In the genomic region with DNA sequence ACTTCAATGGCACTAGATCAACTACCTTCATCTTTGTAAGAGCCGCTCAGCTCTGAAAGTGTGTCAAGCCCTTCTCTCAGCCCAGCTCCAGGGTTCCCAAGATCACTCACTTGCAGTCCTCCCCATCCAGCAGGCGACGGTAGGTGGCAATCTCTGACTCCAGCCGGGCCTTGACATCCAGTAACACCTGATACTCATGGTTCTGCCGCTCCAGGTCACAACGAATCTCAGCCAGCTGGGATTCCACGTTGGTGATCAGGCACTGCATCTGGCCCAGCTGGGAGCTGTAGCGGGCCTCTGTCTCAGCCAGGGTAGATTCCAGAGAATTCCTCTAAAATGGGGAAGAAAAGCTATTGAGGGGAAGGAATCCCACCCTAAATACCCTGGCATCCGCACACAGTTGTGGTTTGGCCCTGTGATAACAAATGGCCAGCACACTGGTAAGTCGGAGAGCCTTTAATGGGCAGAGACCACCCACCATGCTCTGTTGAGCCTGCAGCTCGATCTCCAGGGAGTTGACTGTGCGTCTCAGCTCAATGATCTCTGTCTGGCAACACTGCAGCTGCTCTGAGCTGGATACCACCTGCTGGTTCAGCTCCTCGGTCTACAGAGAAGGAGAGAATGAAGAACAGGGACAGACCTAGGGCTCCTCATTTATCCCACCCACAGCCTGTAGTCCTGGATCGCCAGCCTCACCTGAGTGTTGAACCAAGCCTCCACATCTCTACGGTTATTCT, we compare ENCODE assay signal across 39 mouse cellular contexts. TPM values are rescaled to one million over a fixed set of nuclear protein-coding genes. Genes with fewer than 3 reads are reported as not detected.
DNase-seq lines count a peak whose midpoint lies in the region; ATAC-seq and TF ChIP-seq lines count a peak whose summit lies in the region.
"Had no signal": no experiment of that assay in that cellular context is flagged by ENCODE, and none has a peak within 500 bp of the region (broad histone marks: within the 10 kb centered on the region; RNA-seq: fewer than 3 reads in every experiment).

No protein-coding gene starts in this region.

- no peak overlapping the region for H3K4me3 ChIP-seq in kidney, embryonic 14.5 days (ENCODE audit: low read length)
- H3K4me3 ChIP-seq in limb, embryonic 12.5 days (replicated peaks): no peak overlapping the region
- H3K4me3 ChIP-seq in limb, embryonic 10.5 days: no peak overlapping the region
- no peak overlapping the region for H3K4me3 ChIP-seq in limb, embryonic 14.5 days (replicated peaks; ENCODE audit: low read length)
- H3K4me3 ChIP-seq in stomach, postnatal 0 days (ENCODE audit: low read depth, low read length): no peak overlapping the region
- H3K4me3 ChIP-seq: embryonic facial prominence, embryonic 15.5 days; forebrain, embryonic 13.5 days; heart, adult 2 months; heart, embryonic 13.5 days; hindbrain, embryonic 15.5 days; left cerebral cortex, adult 2 months; limb, embryonic 15.5 days; liver, embryonic 13.5 days; midbrain, embryonic 10.5 days; myocyte; neural tube, embryonic 12.5 days had no signal

- 34% methylated on average over 15 of the region's 15 CpGs for WGBS in kidney, embryonic 14.5 days
- WGBS in limb, embryonic 12.5 days: 56% methylated on average over 15 of the region's 15 CpGs
- 67% methylated on average over 15 of the region's 15 CpGs for WGBS in limb, embryonic 10.5 days
- 58% methylated on average over 15 of the region's 15 CpGs for WGBS in limb, embryonic 14.5 days
- 63% methylated on average over 15 of the region's 15 CpGs for WGBS in stomach, postnatal 0 days

- no peaks in the 10 kb centered on the region for H3K9me3 ChIP-seq in kidney, embryonic 14.5 days (ENCODE audit: control insufficient read depth, low read length)
- no peaks in the 10 kb centered on the region for H3K9me3 ChIP-seq in limb, embryonic 12.5 days
- no peaks in the 10 kb centered on the region for H3K9me3 ChIP-seq in limb, embryonic 10.5 days (replicated peaks)
- no peaks in the 10 kb centered on the region for H3K9me3 ChIP-seq in limb, embryonic 14.5 days (ENCODE audit: control insufficient read depth, low read length)
- no peaks in the 10 kb centered on the region for H3K9me3 ChIP-seq in stomach, postnatal 0 days (ENCODE audit: control insufficient read depth, low read length)
- H3K9me3 ChIP-seq: embryonic facial prominence, embryonic 15.5 days; forebrain, embryonic 13.5 days; heart, embryonic 13.5 days; hindbrain, embryonic 15.5 days; limb, embryonic 15.5 days; liver, embryonic 13.5 days; midbrain, embryonic 10.5 days; neural tube, embryonic 12.5 days had no signal

- no peak overlapping the region for H3K9ac ChIP-seq in kidney, embryonic 14.5 days (ENCODE audit: low read depth, low read length)
- H3K9ac ChIP-seq in limb, embryonic 12.5 days (replicated peaks): no peak overlapping the region
- no peak overlapping the region for H3K9ac ChIP-seq in limb, embryonic 14.5 days (ENCODE audit: low read depth, low read length, severe bottlenecking)
- no peak overlapping the region for H3K9ac ChIP-seq in stomach, postnatal 0 days (ENCODE audit: low read length)
- H3K9ac ChIP-seq: embryonic facial prominence, embryonic 15.5 days; forebrain, embryonic 13.5 days; heart, embryonic 13.5 days; hindbrain, embryonic 15.5 days; limb, embryonic 15.5 days; liver, embryonic 13.5 days; neural tube, embryonic 12.5 days had no signal

- H3K27me3 ChIP-seq in kidney, embryonic 14.5 days (ENCODE audit: control insufficient read depth, insufficient read depth, low read length): no peaks in the 10 kb centered on the region
- 0 out of 2 replicates have a peak, but pooled peaks cover 2% of the 10 kb centered on the region for H3K27me3 ChIP-seq in limb, embryonic 12.5 days
- no peaks in the 10 kb centered on the region for H3K27me3 ChIP-seq in limb, embryonic 10.5 days (ENCODE audit: low read depth, poor library complexity, severe bottlenecking)
- no peaks in the 10 kb centered on the region for H3K27me3 ChIP-seq in limb, embryonic 14.5 days (ENCODE audit: control insufficient read depth, insufficient read depth, low read length)
- no peaks in the 10 kb centered on the region for H3K27me3 ChIP-seq in stomach, postnatal 0 days (ENCODE audit: control insufficient read depth, insufficient read depth, low read length)
- H3K27me3 ChIP-seq: embryonic facial prominence, embryonic 15.5 days; forebrain, embryonic 13.5 days; hindbrain, embryonic 15.5 days; limb, embryonic 15.5 days; liver, embryonic 13.5 days; neural tube, embryonic 12.5 days had no signal

- TF ChIP-seq CTCF in stomach, postnatal 0 days (IDR thresholded peaks at IDR 0.05; ENCODE audit: low read depth): 0 out of 2 replicates have a peak, but pooled peaks have one; percentile 12

- TF ChIP-seq EP300 in stomach, postnatal 0 days (optimal IDR thresholded peaks at IDR 0.05): no peak

- no peak overlapping the region for H3K4me2 ChIP-seq in kidney, embryonic 14.5 days (replicated peaks; ENCODE audit: low read depth, low read length)
- no peak overlapping the region for H3K4me2 ChIP-seq in limb, embryonic 12.5 days
- no peak overlapping the region for H3K4me2 ChIP-seq in limb, embryonic 14.5 days (replicated peaks; ENCODE audit: low read depth, low read length, severe bottlenecking)
- no peak overlapping the region for H3K4me2 ChIP-seq in stomach, postnatal 0 days (replicated peaks; ENCODE audit: low read depth)
- H3K4me2 ChIP-seq: embryonic facial prominence, embryonic 15.5 days; forebrain, embryonic 13.5 days; heart, embryonic 13.5 days; hindbrain, embryonic 15.5 days; limb, embryonic 15.5 days; liver, embryonic 13.5 days; neural tube, embryonic 12.5 days had no signal

- TF ChIP-seq POLR2A in limb, embryonic 14.5 days (IDR thresholded peaks at IDR 0.05; ENCODE audit: borderline replicate concordance, extremely low read depth, insufficient read depth, insufficient read length): no peak

- no peaks in the 10 kb centered on the region for H3K36me3 ChIP-seq in kidney, embryonic 14.5 days (ENCODE audit: control insufficient read depth, insufficient read depth, low read length)
- no peaks in the 10 kb centered on the region for H3K36me3 ChIP-seq in limb, embryonic 12.5 days
- no peaks in the 10 kb centered on the region for H3K36me3 ChIP-seq in limb, embryonic 10.5 days
- H3K36me3 ChIP-seq in limb, embryonic 14.5 days (ENCODE audit: control insufficient read depth, insufficient read depth, low read length): no peaks in the 10 kb centered on the region
- H3K36me3 ChIP-seq in stomach, postnatal 0 days (ENCODE audit: control insufficient read depth, insufficient read depth, low read length): no peaks in the 10 kb centered on the region
- H3K36me3 ChIP-seq: embryonic facial prominence, embryonic 15.5 days; heart, embryonic 13.5 days; hindbrain, embryonic 15.5 days; limb, embryonic 15.5 days; liver, embryonic 13.5 days; midbrain, embryonic 10.5 days; neural tube, embryonic 12.5 days had no signal

- ATAC-seq in kidney, embryonic 14.5 days (ENCODE audit: low FRiP score, low TSS enrichment): peak; percentile 86
- ATAC-seq in limb, embryonic 12.5 days (ENCODE audit: insufficient number of reproducible peaks, insufficient read depth, low FRiP score, low TSS enrichment, low read depth): 0 out of 2 replicates have a peak, but pooled peaks have one; percentile 20
- no peak for ATAC-seq in limb, embryonic 14.5 days (ENCODE audit: low FRiP score, low read depth)
- ATAC-seq in stomach, postnatal 0 days (ENCODE audit: low FRiP score, low TSS enrichment): no peak
- ATAC-seq: activated CD4-positive, CD25-positive, alpha-beta regulatory T cell, adult 4 months; forebrain, embryonic 13.5 days; lung, postnatal 0 days had no signal

- H3K27ac ChIP-seq in kidney, embryonic 14.5 days (ENCODE audit: low read depth, low read length): peak overlapping the region; percentile 62; the same call in 1 of the 2 replicates
- H3K27ac ChIP-seq in limb, embryonic 12.5 days: no peak overlapping the region
- H3K27ac ChIP-seq in limb, embryonic 10.5 days: no peak overlapping the region
- no peak overlapping the region for H3K27ac ChIP-seq in limb, embryonic 14.5 days (replicated peaks; ENCODE audit: low read depth, low read length)
- no peak overlapping the region for H3K27ac ChIP-seq in stomach, postnatal 0 days (replicated peaks)
- H3K27ac ChIP-seq: embryonic facial prominence, embryonic 15.5 days; forebrain, embryonic 13.5 days; heart, adult 2 months; heart, embryonic 13.5 days; hindbrain, embryonic 15.5 days; left cerebral cortex, adult 2 months; limb, embryonic 15.5 days; liver, embryonic 13.5 days; midbrain, embryonic 10.5 days; neural tube, embryonic 12.5 days had no signal

- H3K4me1 ChIP-seq in kidney, embryonic 14.5 days (ENCODE audit: control insufficient read depth, insufficient read depth, low read length): peaks cover 15% of the 10 kb centered on the region; the same call in 1 of the 2 replicates
- peaks cover 4% of the 10 kb centered on the region; the same call in 1 of the 2 replicates for H3K4me1 ChIP-seq in limb, embryonic 12.5 days (replicated peaks)
- H3K4me1 ChIP-seq in limb, embryonic 10.5 days: peaks cover 12% of the 10 kb centered on the region; the same call in 1 of the 2 replicates
- no peaks in the 10 kb centered on the region for H3K4me1 ChIP-seq in limb, embryonic 14.5 days (ENCODE audit: control insufficient read depth, insufficient read depth, low read length)
- H3K4me1 ChIP-seq in stomach, postnatal 0 days (replicated peaks; ENCODE audit: control insufficient read depth, insufficient read depth): 0 out of 2 replicates have a peak, but pooled peaks cover 2% of the 10 kb centered on the region
- H3K4me1 ChIP-seq: embryonic facial prominence, embryonic 15.5 days; forebrain, embryonic 13.5 days; heart, embryonic 13.5 days; hindbrain, embryonic 15.5 days; limb, embryonic 15.5 days; liver, embryonic 13.5 days; neural tube, embryonic 12.5 days had no signal

- DNase-seq in kidney, adult 8-10 months: no peak
- DNase-seq in limb, embryonic 10.5 days (ENCODE audit: low spot score): no peak
- DNase-seq in limb, embryonic 14.5 days (ENCODE audit: low spot score): peak; percentile 9
- DNase-seq in stomach, postnatal 0 days (ENCODE audit: low spot score): no peak
- DNase-seq in adrenal gland, adult 18-20 months (ENCODE audit: low spot score in 2 of 2): no peak
- DNase-seq: adrenal gland, adult 8-10 months; B cell, adult 2 months; cerebellum, adult 11 months; cerebellum, adult 9-10 months; cerebellum, postnatal 36 days; embryo, embryonic 11 days; heart, adult 2 months; heart, postnatal 10 days; kidney, adult 9 months; liver, embryonic 13.5 days; thymus, postnatal 4 days had no signal

RNA-seq across cellular contexts. Expression of gene Krt36, which starts 2.6 kb away (rescaled TPM):
- polyA plus RNA-seq in kidney, embryonic 14.5 days (2014; fragmentation: Nextera tagmentation; extraction: Ambion mirVana): 1.4 and 1.5 TPM in 2 replicates
- 0.13 and 0.16 TPM in 2 replicates for polyA plus RNA-seq in limb, embryonic 12.5 days (2016; fragmentation: Nextera tagmentation; extraction: Ambion mirVana)
- not detected in 2 replicates for polyA plus RNA-seq in limb, embryonic 10.5 days (2016; fragmentation: Nextera tagmentation; extraction: Ambion mirVana)
- polyA plus RNA-seq in limb, embryonic 14.5 days (2012; rRNA removed): 0.36 and 1.1 TPM in 2 replicates
- 2.9 and 5.9 TPM in 2 replicates for polyA plus RNA-seq in limb, embryonic 14.5 days (2014; fragmentation: Nextera tagmentation; extraction: Ambion mirVana)
- polyA plus RNA-seq in stomach, postnatal 0 days (2015; fragmentation: Nextera tagmentation; extraction: Ambion mirVana): 0.30 and 0.48 TPM in 2 replicates
- total RNA-seq in adrenal gland, adult 18-20 months (2021): under 1 TPM; 0.43 to 0.51 TPM
- total RNA-seq: gastrocnemius, adult 18-20 months; gastrocnemius, postnatal 4 days; heart, adult 2 months; heart, postnatal 10 days; hematopoietic stem cell, adult 5-6 weeks; layer of hippocampus, adult 18-20 months; layer of hippocampus, postnatal 10 days; left cerebral cortex, adult 2 months; left cerebral cortex, postnatal 25 days had no signal
- polyA plus RNA-seq: activated CD4-positive, CD25-positive, alpha-beta regulatory T cell, adult 4 months; forebrain, embryonic 13.5 days; frontal cortex, adult 2 months; heart, adult 2 months; heart, embryonic 13.5 days; hindbrain, embryonic 15.5 days; liver, embryonic 13.5 days; midbrain, embryonic 10.5 days; midbrain, postnatal 0 days; myocyte; neural tube, embryonic 12.5 days; testis, adult 2 months had no signal

RNA-seq across cellular contexts. Expression of gene Krt35, which starts 6.8 kb away (rescaled TPM):
- not detected in 2 replicates for polyA plus RNA-seq in kidney, embryonic 14.5 days (2014; fragmentation: Nextera tagmentation; extraction: Ambion mirVana)
- 0.28 and 0.70 TPM in 2 replicates for polyA plus RNA-seq in limb, embryonic 12.5 days (2016; fragmentation: Nextera tagmentation; extraction: Ambion mirVana)
- polyA plus RNA-seq in limb, embryonic 10.5 days (2016; fragmentation: Nextera tagmentation; extraction: Ambion mirVana): 0.08 TPM in 1 of 2 replicates, not detected in the other
- 1.7 and 2.9 TPM in 2 replicates for polyA plus RNA-seq in limb, embryonic 14.5 days (2012; rRNA removed)
- 7.0 and 7.2 TPM in 2 replicates for polyA plus RNA-seq in limb, embryonic 14.5 days (2014; fragmentation: Nextera tagmentation; extraction: Ambion mirVana)
- polyA plus RNA-seq in stomach, postnatal 0 days (2015; fragmentation: Nextera tagmentation; extraction: Ambion mirVana): 0.21 and 0.33 TPM in 2 replicates
- not detected for total RNA-seq in adrenal gland, adult 18-20 months (2021)
- total RNA-seq: adrenal gland, adult 8-10 months; gastrocnemius, adult 18-20 months; heart, adult 2 months; heart, postnatal 10 days; hematopoietic stem cell, adult 5-6 weeks; layer of hippocampus, adult 18-20 months; layer of hippocampus, postnatal 10 days; left cerebral cortex, adult 2 months; left cerebral cortex, postnatal 25 days had no signal
- polyA plus RNA-seq: activated CD4-positive, CD25-positive, alpha-beta regulatory T cell, adult 4 months; forebrain, embryonic 13.5 days; frontal cortex, adult 2 months; heart, adult 2 months; heart, embryonic 13.5 days; hindbrain, embryonic 15.5 days; intestine, embryonic 14.5 days; liver, embryonic 13.5 days; lung, postnatal 0 days; midbrain, embryonic 10.5 days; midbrain, postnatal 0 days; myocyte; neural tube, embryonic 12.5 days; testis, adult 2 months had no signal

RNA-seq across cellular contexts. Expression of gene Krt32, which starts 14.8 kb away (rescaled TPM):
- polyA plus RNA-seq in kidney, embryonic 14.5 days (2014; fragmentation: Nextera tagmentation; extraction: Ambion mirVana): not detected in 2 replicates
- polyA plus RNA-seq in limb, embryonic 12.5 days (2016; fragmentation: Nextera tagmentation; extraction: Ambion mirVana): not detected in 2 replicates
- polyA plus RNA-seq in limb, embryonic 10.5 days (2016; fragmentation: Nextera tagmentation; extraction: Ambion mirVana): not detected in 2 replicates
- polyA plus RNA-seq in limb, embryonic 14.5 days (2012; rRNA removed): 0.10 TPM in 1 of 2 replicates, not detected in the other
- polyA plus RNA-seq in limb, embryonic 14.5 days (2014; fragmentation: Nextera tagmentation; extraction: Ambion mirVana): 0.40 TPM in 1 of 2 replicates, not detected in the other
- polyA plus RNA-seq in stomach, postnatal 0 days (2015; fragmentation: Nextera tagmentation; extraction: Ambion mirVana): 0.59 and 0.65 TPM in 2 replicates
- total RNA-seq in adrenal gland, adult 18-20 months (2021): not detected
- total RNA-seq: adrenal gland, adult 8-10 months; gastrocnemius, adult 18-20 months; gastrocnemius, postnatal 4 days; heart, adult 2 months; heart, postnatal 10 days; hematopoietic stem cell, adult 5-6 weeks; layer of hippocampus, adult 18-20 months; layer of hippocampus, postnatal 10 days; left cerebral cortex, adult 2 months; left cerebral cortex, postnatal 25 days; midbrain, postnatal 0 days had no signal
- polyA plus RNA-seq: activated CD4-positive, CD25-positive, alpha-beta regulatory T cell, adult 4 months; forebrain, embryonic 13.5 days; heart, adult 2 months; heart, embryonic 13.5 days; hindbrain, embryonic 15.5 days; intestine, embryonic 14.5 days; liver, embryonic 13.5 days; lung, postnatal 0 days; midbrain, embryonic 10.5 days; midbrain, postnatal 0 days; myocyte; neural tube, embryonic 12.5 days; testis, adult 2 months had no signal

RNA-seq across cellular contexts. Expression of gene Krt13, which starts 18.5 kb away (rescaled TPM):
- polyA plus RNA-seq in kidney, embryonic 14.5 days (2014; fragmentation: Nextera tagmentation; extraction: Ambion mirVana): not detected in 2 replicates
- not detected in 2 replicates for polyA plus RNA-seq in limb, embryonic 12.5 days (2016; fragmentation: Nextera tagmentation; extraction: Ambion mirVana)
- not detected in 2 replicates for polyA plus RNA-seq in limb, embryonic 10.5 days (2016; fragmentation: Nextera tagmentation; extraction: Ambion mirVana)
- 0.15 and 0.62 TPM in 2 replicates for polyA plus RNA-seq in limb, embryonic 14.5 days (2012; rRNA removed)
- polyA plus RNA-seq in limb, embryonic 14.5 days (2014; fragmentation: Nextera tagmentation; extraction: Ambion mirVana): 0.54 and 1.7 TPM in 2 replicates
- polyA plus RNA-seq in stomach, postnatal 0 days (2015; fragmentation: Nextera tagmentation; extraction: Ambion mirVana): 2,802 and 3,195 TPM in 2 replicates
- total RNA-seq in adrenal gland, adult 18-20 months (2021): not detected
- total RNA-seq: adrenal gland, adult 8-10 months; gastrocnemius, adult 18-20 months; gastrocnemius, postnatal 4 days; heart, adult 2 months; heart, postnatal 10 days; hematopoietic stem cell, adult 5-6 weeks; layer of hippocampus, adult 18-20 months; layer of hippocampus, postnatal 10 days; left cerebral cortex, adult 2 months; left cerebral cortex, postnatal 25 days; midbrain, postnatal 0 days had no signal
- polyA plus RNA-seq: activated CD4-positive, CD25-positive, alpha-beta regulatory T cell, adult 4 months; forebrain, embryonic 13.5 days; frontal cortex, adult 2 months; heart, adult 2 months; heart, embryonic 13.5 days; intestine, embryonic 14.5 days; midbrain, embryonic 10.5 days; midbrain, postnatal 0 days; testis, adult 2 months had no signal

RNA-seq across cellular contexts. Expression of gene Krt15, which starts 32.9 kb away (rescaled TPM):
- 0.96 and 1.2 TPM in 2 replicates for polyA plus RNA-seq in kidney, embryonic 14.5 days (2014; fragmentation: Nextera tagmentation; extraction: Ambion mirVana)
- polyA plus RNA-seq in limb, embryonic 12.5 days (2016; fragmentation: Nextera tagmentation; extraction: Ambion mirVana): 42.4 and 61.2 TPM in 2 replicates
- polyA plus RNA-seq in limb, embryonic 10.5 days (2016; fragmentation: Nextera tagmentation; extraction: Ambion mirVana): 1.6 and 8.4 TPM in 2 replicates
- polyA plus RNA-seq in limb, embryonic 14.5 days (2012; rRNA removed): 113 and 213 TPM in 2 replicates
- 168 and 205 TPM in 2 replicates for polyA plus RNA-seq in limb, embryonic 14.5 days (2014; fragmentation: Nextera tagmentation; extraction: Ambion mirVana)
- polyA plus RNA-seq in stomach, postnatal 0 days (2015; fragmentation: Nextera tagmentation; extraction: Ambion mirVana): 758 and 921 TPM in 2 replicates
- total RNA-seq in adrenal gland, adult 18-20 months (2021): not detected
- total RNA-seq: adrenal gland, adult 8-10 months; gastrocnemius, adult 18-20 months; hematopoietic stem cell, adult 5-6 weeks; left cerebral cortex, adult 2 months; left cerebral cortex, postnatal 25 days had no signal
- polyA plus RNA-seq: activated CD4-positive, CD25-positive, alpha-beta regulatory T cell, adult 4 months; frontal cortex, adult 2 months had no signal

Comparison
In these comparisons a context has a peak if more than half of its experiments do, and no peak if none do; other contexts are left out.
1. ATAC-seq: peak in kidney, embryonic 14.5 days (single experiment) and limb, embryonic 12.5 days (single experiment); none in limb, embryonic 14.5 days (single experiment) and stomach, postnatal 0 days (single experiment).